Mouse (Mus musculus): ENCODE data around the gene Pard3.
A peak's percentile ranks its signal among the peaks of the same experiment; 100 is the strongest.

The Pard3 gene

DNA sequence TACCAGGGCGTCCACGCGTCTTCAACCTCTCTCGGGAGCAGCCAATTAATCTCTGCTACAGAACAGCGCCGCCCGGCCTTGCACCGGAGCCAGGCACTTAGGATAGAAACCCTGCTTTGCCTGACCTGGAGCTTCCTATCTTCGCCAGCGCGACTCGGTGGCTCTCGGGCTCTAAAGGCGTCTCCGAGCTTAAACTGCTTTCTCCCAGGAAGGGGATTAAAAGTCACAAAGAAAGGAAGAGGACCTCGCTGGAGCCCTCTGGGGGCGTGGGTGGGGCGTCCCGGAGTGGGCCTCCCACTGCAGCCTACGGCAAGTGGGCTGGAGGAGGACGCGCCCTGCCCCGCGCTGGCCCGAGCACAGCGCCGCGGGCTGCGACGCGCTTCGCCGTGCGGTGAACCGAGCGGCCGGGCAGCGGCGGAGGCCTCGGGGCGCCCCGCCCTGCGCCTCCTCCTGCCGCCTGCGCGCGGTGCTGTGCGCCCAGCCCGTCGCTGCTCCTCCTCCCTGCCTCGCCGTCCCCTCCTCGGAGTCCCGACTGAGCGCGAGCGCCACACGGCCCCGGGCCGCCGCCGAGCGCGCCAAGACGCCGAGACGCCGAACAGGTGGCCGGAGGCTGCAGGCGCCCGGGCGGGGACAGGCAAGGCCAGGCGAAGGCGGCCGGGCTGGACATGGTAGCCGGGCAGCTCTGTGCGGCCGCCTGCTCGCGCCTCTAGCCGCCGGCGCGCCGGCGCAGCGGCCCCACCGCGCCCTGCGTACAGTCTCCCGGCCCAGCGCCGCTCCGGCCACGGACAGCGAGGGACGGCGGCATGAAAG, at the start of gene Pard3:
TSS of gene Pard3 (plus strand) at position 343 of the 810 bp plus-strand sequence.
- peak; percentile 70 to 75 for DNase-seq (ENCODE audit: low spot score in 2 of 2)

DNA sequence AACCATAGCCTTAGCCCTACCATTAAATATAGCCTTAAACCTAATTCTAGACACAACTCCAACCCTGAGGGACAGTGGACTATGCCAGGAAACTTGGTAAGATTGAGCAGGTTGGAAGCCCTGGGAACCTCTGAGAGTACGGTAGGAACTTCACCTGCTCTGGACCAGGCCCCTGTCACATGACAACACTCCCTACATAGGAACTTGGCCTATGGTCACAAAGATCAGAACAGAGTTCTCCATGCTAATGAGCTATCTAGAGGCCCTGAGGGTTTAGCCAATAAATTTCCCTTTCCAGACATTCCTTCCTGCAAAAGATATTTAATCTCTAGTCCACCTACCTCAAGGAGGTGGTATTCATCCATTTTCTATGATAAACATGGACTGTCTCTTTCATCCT, 41.9 kb upstream of the Pard3 start:
- DNase-seq (ENCODE audit: low spot score in 2 of 2): no peak

DNA sequence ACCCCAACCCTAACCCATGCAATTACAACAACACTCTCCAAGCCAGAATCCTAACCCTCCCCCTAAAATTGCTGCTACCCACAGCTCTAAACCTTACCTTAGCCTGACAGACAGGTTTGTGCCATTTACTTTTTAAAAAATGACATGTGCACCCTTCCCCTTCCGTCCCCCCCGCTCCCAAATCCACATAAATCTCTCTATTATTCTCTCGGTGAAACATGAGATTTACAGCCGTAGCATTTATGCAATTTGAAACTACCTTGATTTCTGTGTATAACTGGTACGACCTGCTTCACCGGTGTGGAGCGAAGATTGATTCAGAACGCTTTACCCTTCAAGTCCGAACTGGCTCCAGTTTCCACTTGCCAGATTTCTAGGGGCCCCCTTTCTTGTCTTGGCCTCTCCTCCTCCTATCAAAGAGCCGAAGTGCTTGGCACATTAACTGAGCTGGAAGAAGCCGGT, 38.4 kb upstream of the Pard3 start:
- DNase-seq (ENCODE audit: low spot score in 2 of 2): no peak

DNA sequence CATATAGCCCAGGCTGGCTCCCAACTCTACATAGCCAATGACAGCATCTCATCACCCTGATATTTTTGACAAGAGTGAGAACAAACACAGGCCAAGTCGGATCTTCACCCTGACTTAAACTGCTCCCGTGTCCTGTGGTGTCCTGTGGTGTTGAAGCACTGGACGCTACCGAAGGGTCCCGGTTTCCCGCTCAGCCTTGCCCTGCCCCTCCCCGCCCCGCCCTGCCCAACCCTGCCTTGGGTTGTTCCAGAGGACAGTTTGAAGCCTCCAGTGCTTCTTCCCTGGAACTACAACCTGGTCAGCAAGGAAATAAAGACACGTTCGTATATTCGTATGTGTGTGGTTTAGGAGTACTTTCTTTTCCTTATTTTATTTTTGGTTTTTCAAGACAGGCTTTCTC, 37.9 kb upstream of the Pard3 start:
- DNase-seq (ENCODE audit: low spot score in 2 of 2): no peak

DNA sequence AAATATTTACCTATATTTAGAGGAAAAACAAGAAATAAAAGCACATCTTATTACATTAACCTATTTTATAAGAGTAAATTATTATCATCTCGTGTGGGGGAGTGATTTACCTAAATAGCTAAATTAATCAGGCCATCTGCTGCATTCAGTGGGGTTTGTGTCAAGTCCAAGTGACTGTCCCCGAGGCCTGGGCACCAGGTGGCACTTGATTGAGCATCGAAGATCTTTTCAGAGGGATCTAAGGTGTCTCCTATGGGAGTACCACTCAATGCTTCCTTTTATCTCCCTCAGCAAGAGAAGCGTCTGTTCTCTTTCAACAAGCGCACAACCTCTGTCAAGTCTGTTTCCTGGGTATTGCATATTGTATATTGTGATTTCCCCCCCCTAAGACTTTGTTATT, 32.2 kb upstream of the Pard3 start:
- DNase-seq (ENCODE audit: low spot score in 2 of 2): no peak

DNA sequence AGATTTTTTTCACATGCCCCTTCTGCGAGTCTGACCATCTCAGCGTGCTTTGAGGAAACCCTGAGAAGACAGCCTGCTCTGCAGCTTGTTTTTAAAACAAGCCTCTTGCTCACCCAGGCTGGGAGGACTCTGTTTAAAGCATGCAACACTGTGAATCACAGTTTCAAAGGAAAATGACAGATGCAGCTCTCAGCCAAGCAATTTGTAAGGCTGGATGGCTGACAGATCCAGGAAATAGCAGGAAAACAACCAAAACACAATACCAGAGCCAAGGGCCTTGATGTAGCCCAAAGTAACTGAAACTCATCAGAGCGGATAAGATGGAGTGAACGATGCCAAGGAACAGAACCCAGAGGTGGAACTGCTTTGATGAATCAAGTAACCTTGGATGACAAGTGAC, 24.8 kb upstream of the Pard3 start:
- DNase-seq (ENCODE audit: low spot score in 2 of 2): peak; percentile 34 to 46

DNA sequence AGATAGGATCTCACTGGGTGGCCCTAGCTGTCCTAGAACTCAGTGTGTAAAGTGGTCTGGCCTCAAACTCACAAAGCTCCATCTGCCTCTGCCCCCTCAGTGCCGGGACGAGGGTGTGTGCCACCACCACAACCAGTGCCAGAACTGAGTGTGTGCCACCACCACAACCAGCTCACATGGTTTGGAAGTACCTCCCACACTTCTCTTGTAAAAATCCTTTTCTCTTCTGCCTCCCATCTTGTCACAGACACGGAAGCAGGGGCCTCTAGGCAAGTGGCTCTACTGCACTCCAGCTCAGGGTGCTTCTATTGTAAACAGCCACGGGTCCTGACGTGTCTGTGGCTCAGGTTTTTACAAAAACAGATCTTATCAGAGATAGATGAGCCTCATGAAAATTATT, 13.7 kb upstream of the Pard3 start:
- DNase-seq (ENCODE audit: low spot score in 2 of 2): no peak

DNA sequence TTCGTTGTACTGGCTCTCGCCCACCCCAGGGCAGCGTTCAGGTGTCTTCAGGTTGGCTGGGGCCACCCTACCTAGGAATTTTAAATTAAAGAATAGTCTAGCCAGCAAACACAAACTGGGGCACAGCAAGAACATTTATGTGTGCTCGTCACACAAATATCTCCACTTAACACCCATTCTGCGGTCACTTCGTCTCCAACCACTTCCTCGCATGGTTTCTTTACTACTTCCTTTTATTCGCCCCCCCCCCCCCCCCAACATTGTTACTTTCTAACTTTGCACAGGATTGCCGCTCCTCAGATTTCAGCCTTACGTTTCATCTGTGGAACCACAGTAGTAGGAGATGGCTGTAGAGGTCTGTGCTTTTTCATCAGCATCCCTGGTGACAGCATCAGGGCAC, 11.6 kb upstream of the Pard3 start:
- DNase-seq (ENCODE audit: low spot score in 2 of 2): no peak

DNA sequence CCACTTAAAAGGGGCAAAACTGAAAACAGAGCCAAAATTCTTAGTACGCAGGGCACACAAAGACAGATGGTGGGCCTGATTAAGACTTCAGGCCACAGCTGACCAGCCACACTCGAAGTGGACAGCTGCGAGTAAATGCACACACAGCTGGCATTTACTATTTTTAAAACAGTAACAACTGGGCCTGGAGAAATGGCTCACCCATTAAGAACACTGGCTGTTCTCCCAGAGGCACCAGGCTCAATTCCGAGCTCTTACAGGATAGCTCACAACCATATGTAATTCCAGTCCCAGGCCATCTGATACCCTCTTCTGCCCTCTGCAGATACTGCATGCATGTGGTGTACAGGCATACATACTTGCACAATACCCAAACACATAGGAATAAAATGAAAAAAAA, 8.6 kb upstream of the Pard3 start:
- no peak for DNase-seq (ENCODE audit: low spot score in 2 of 2)

DNA sequence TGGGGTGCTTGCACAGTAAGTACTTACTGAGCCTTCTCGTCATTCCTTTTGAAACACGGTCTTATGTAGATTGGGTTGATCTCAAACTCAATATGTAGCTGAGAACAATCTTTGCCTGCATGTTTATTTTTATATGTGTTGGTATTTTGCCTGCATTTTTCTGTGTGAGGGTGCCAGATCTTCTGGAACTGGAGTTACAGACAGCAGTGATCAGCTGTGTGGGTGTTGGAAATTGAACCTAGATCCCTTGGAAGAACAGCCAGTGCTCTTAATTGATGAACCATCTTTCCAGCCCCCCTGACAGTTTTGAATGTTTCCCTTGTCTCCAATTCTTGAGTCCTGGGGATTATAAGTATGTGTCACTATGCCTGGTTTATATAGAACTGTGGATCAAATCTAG, 4.9 kb upstream of the Pard3 start:
- DNase-seq (ENCODE audit: low spot score in 2 of 2): no peak

DNA sequence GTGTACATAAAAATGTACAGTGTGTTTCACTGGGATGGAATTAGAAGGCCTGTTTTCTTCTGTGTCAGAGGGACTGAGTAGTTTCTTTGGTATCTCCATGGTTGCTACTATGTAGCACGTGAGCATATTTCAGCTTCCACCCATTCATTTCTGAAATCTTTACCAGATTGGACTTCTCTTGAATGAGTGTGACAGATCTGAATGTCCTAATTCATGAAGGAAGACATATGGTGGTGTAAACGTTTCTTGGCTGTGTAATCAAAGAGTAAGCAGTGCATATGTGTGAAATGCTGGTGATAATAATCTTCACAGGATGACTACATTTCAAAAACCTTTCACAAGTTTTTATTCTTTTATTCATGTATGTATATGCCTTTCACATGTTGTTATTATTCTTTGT, 3.9 kb upstream of the Pard3 start:
- DNase-seq (ENCODE audit: low spot score in 2 of 2): no peak

DNA sequence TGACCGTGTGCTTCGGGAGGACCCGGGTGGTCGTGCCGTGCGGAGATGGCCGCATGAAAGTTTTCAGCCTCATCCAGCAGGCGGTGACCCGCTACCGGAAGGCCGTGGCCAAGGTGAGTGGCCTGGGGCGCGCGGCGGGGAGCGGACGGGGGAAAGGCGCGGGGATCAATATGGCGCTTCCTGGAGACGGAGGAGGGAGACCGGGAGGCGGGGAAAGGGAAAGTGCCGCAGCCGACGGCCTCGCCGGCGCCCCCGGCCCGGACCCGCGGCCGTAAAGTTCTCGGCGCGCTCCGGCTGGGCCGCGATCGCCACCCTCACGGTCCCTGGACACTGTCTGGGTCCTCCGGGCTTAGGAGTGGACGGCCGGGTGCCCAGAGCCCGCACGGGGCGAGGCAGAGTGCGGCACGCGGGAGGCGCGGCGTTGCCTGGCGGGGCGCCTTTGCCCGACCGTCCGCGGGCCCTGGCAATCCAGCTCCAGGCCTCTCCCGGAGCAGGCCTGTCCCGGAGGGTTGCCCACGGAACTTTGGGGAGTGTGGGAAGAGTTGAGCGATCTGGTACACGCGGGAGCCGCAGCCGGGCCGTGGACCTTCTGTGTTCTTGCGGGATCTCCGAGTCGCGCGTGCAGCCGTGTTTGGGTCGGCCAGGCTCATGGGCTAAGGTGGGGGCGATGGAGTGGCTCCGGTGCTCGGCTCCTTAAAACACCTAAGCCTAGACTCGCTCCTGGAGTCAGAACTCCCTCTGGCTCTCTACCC, 844 bp downstream of the Pard3 start:
- peak; percentile 30 to 47 for DNase-seq (ENCODE audit: low spot score in 2 of 2)

DNA sequence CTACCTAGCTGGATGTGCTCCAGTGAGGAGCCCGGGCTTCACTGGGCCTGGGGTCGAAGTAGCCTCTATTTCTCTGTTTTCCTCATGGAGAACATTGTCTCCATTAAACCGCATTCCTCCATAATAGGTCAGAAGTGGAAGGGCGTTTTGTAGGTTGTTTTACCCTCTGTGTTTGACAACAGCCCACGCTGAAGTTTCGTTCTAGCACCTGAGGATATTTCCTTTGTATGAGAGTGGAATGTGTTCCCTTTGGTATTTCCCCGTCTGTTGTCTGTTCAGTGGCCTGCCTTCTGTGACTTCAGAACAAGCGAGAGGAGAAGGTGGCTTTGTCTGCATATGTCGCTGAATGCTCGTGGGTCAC, 1.4 kb downstream of the Pard3 start:
- DNase-seq (ENCODE audit: low spot score in 2 of 2): no peak

DNA sequence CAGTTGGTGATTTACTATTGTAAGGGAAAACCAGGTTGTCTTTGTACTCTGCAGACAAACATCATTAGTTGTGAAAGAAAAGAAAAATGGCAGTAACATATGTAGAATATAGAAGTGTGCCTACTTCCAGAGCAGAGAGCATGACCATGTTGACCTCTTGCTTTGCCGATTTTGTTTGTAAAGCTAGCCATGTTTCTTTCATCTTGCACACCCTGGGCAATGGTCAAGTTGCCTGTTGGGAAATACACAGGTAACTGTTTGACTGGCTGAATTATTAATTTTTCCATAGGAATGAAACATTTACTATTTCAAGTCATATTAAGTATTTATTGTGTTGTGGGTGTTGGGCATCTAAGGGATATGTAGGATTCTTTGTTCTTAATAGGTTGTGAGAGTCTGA, 2.1 kb downstream of the Pard3 start:
- DNase-seq (ENCODE audit: low spot score in 2 of 2): no peak

DNA sequence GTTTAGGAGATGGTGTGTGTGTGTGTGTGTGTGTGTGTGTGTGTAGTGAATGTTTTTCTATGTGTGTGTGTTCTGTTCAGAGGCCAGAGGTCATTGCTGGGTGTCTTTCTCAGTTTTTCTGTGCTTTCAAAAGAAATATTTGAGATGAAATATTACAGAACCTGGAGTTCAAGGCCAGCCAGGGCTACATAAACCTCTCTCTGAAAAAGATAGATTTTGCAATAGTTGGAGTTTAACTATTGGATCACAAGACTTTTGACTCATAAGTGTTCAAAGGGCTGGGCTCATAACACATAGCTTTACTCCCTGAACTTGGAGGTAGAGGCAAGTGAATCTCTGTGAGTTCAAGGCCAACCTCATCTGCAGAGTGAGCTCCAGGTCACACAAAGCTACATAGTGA, 2.8 kb downstream of the Pard3 start:
- no peak for DNase-seq (ENCODE audit: low spot score in 2 of 2)

DNA sequence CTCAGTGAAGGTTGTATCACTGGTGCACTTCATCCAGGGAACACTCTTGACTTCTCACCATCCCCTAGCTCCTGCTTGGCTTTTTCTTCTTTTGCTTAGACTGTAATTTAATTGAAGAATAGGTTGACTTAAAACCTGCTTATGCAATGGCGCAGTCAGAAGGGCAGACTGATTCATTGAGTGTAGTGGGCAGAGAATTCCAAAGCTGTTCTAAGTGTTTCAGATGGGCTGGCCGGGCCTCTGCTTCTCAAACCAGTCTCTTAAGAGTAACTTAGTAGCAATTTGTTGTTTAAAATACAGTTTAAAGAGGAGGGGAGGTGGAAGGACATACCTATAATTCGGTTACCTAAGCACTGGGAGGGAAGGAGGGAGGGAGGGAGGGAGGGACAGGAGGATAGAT, 5.0 kb downstream of the Pard3 start:
- no peak for DNase-seq (ENCODE audit: low spot score in 2 of 2)

DNA sequence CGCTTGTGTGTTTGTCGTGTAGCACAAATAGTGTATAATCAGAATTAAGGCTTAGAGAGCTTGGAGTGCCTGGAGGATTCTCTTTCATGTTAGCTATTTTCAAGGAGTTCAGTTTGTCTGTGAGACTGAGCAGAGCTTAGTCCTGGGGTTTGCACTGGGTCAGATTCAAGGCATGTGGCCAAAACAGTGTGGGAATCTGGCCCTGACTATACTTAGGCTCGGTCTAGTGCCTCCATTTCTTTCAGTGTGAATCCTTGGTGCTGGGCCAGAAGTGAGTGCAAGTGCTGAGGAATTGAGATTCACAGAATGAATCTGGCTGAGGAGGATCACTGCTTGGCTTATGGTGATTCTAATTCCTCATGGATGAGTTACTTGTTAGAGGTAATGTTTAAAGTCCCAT, 6.5 kb downstream of the Pard3 start:
- DNase-seq (ENCODE audit: low spot score in 2 of 2): peak; percentile 43 to 54

DNA sequence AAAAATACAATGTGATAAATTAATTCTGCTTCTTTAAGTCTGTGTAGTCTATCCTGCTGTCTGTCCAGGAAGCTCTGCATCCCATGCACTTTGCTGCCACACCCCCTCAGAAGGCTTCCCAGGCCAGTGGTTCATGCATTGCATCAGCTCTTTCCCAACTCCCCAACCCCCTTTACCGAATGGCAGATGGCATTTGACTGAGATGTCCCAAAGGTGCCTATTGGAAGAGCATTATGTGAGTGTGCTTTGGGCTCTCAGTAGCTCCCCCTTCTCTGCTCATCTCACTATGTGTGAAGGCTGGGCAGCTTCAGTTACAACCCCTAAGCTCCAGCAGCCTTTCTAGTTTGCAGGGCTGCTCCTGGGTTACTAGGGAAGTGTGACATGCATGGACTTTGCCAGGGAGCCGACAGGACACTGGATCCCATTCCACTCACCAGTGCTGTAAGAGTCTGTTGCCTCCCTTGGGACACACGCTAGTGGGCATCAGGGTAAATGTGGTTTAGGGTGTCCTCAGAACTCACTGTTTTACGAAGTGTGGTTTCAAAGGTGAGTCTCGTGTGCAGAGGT, 9.4 kb downstream of the Pard3 start:
- DNase-seq (ENCODE audit: low spot score in 2 of 2): no peak

DNA sequence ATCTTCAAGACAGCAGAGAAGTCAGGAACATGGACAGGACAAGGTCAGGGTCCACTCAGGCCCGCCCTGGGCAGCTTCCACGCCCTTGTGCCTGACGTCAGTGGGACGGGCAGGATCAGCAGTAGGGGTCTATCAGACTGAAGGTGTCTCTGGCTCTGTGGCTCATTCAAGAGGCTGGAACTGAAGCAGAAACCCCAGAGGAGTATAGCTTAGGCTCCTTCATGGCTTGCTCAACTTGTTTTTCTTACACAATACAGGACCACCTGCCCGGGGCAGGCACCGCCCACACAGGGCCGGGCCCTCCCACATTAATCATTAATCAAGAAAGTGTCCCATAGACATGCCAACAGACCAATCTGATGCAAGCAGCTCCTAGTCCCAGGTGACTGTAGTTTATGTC, 12.8 kb downstream of the Pard3 start:
- no peak for DNase-seq (ENCODE audit: low spot score in 2 of 2)

DNA sequence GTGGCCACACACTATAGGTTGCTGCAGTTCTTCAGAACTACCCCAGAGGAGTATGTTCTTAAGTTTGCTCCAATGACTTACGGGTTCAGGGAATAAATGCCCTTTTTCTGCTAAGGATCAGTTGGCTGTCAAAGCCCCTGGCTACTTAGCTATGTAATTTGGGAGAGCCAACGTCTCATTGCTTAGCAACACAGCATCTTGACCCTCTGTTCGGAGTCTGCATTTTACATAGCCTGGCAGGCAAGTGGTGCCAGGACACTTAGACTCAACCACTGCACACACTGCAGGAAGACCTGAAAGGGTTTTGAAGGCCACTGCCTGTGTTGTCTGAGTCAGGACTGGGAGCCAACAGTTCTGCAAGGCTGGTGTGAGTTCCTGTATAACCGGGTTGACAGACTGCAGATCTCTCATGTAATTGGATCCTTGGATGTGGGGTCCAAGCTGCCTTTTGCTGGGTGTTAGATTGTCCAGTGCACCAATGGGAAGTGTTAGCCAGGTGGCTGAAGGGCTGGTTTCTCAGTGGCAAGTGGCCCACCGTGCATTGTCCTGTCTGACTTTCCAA, 15.6 kb downstream of the Pard3 start:
- no peak for DNase-seq (ENCODE audit: low spot score in 2 of 2)

DNA sequence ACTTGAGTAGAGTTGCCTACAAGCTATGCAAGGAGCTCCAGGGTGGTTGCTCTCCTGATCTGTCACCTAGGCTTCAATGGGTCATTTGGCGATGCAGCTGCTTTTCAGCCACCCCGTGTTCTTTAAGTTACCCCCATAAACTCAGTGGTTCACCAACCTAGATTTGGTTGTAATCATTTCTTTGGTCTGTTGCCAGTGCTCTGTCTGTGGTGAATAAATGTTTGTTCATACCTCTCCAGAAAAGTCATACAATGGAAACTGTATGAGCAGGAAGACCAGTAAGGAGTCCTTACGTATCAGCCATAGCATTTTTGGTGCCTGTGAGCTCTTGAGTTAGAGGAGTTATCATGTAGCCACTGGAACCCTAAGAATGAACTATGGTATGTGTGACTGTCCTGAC, 17.6 kb downstream of the Pard3 start:
- no peak for DNase-seq (ENCODE audit: low spot score in 2 of 2)

DNA sequence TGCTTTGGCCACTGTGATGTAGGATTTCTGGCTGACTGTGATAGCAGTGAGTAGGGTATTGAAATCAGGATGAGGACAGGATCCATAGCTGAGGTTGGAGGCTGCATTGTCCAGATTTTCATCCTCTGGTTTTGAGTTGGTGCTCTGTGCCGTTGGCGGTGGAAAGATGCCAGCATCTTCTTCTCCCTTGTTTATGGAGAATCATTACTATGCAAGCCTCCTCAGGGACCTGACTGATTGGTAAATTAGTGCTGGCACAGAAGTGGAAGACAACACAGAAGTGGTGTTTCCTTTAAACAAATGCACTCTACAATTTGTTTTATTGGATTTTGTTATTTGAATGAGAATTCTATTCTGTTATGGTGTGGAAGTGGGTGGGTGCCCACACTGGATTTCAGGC, 18.8 kb downstream of the Pard3 start:
- no peak for DNase-seq (ENCODE audit: low spot score in 2 of 2)

DNA sequence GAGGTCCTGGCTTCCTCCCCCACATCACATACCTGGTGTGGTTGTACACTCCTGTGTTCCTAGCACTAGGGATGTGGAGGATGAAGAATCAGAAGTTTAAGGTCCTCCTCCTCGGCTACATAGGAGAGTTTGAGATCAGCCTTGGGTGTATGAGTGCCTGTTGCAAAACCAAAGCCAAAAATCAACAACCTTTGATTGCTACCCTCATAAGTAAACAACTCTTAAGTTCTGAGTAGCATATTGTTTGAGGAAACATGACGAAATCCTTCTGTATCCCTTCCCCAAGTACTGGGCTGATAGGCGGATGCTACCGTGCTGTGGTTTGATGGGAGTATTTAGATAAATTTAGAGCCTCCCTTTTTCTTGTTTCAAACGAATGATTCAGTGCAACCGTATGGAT, 20.9 kb downstream of the Pard3 start:
- no peak for DNase-seq (ENCODE audit: low spot score in 2 of 2)

All from right cerebral cortex, postnatal 10 days (tissue).